Mouse (Mus musculus) small intestine, adult 2 months (tissue): ENCODE measurements around the gene Cog1.
"Not testable (repeated sequence)": the region's sequence is repeated elsewhere in the genome, so short reads cannot be mapped to it uniquely, and the experiment has no call there.

ENCODE experiments used
- CTCF ChIP-seq: fragments of 200-500 bp; IDR thresholded peaks from 2 replicates; pipeline ENCODE4 v1.5.1; 2012; ENCODE audit warnings: low read depth, mild to moderate bottlenecking, control low read depth, inconsistent platforms, low read length, moderate library complexity, mixed read lengths; ENCODE audit not compliant: insufficient replicate concordance, insufficient read length; ENCODE audit errors: extremely low read depth
- POLR2A ChIP-seq: fragments of 200-500 bp; IDR thresholded peaks from 2 replicates; pipeline ENCODE4 v1.6.1; 2012; ENCODE audit warnings: low read depth, mild to moderate bottlenecking, control low read depth, inconsistent platforms, low read length, moderate library complexity

- TF ChIP-seq CTCF, POLR2A: not testable (repeated sequence)
Measured at GRCm38 (mm10) chr11:113660213-113660612, 11.2 kb downstream of the Cog1 start.
